Mouse (Mus musculus) heart, adult 2 months (tissue): ENCODE measurements at regions not wholly inside any gene's neighbourhood (a gene's known extent, or its start where the extent isn't known, plus 50 kb on each side); places are given as distances from the start of the nearest gene placed in this dataset.

Experiments
- DNase-seq, 2 experiments: peaks; one replicate each; pipeline ENCODE4 v3.0.0; 2021
- H3K27ac ChIP-seq: fragments of 200-600 bp; 2 replicates; pipeline ENCODE4 v1.8.1; 2022
- H3K27me3 ChIP-seq: fragments of 200-500 bp; 2 replicates; pipeline ENCODE4 v1.6.1; 2012; ENCODE audit warnings: mild to moderate bottlenecking, low read length, inconsistent platforms, mixed read lengths; ENCODE audit not compliant: control insufficient read depth, insufficient read depth
- H3K36me3 ChIP-seq: fragments of 200-500 bp; 2 replicates; pipeline ENCODE4 v1.6.1; 2012; ENCODE audit warnings: low read length, inconsistent platforms; ENCODE audit not compliant: control insufficient read depth, insufficient read depth
- H3K4me1 ChIP-seq: fragments of 200-500 bp; 2 replicates; pipeline ENCODE4 v1.6.1; 2011; ENCODE audit warnings: low read length; ENCODE audit not compliant: control insufficient read depth, insufficient read depth
- H3K4me3 ChIP-seq: fragments of 200-600 bp; 2 replicates; pipeline ENCODE4 v1.8.1; 2022
- H3K79me2 ChIP-seq: fragments of 200-500 bp; replicated peaks from 2 replicates; pipeline ENCODE4 v1.6.1; 2012; ENCODE audit warnings: mild to moderate bottlenecking, inconsistent platforms, low read length, moderate library complexity, mixed read lengths; ENCODE audit not compliant: control insufficient read depth, insufficient read depth
- H3K9ac ChIP-seq: fragments of 200-500 bp; 2 replicates; pipeline ENCODE4 v1.6.1; 2012; ENCODE audit warnings: low read depth, mild to moderate bottlenecking, control low read depth, inconsistent platforms, low read length, mixed read lengths
- CTCF ChIP-seq: fragments of 200-600 bp; IDR thresholded peaks from 2 replicates; pipeline ENCODE4 v1.8.1; 2022; ENCODE audit warnings: antibody characterized with exemption, mild to moderate bottlenecking, moderate library complexity
- EP300 ChIP-seq: fragments of 200-500 bp; IDR thresholded peaks from 2 replicates; pipeline ENCODE4 v1.6.1; 2011; ENCODE audit warnings: low read depth, low read length, control low read depth; ENCODE audit not compliant: insufficient read depth
- POLR2A ChIP-seq: fragments of 200-500 bp; IDR thresholded peaks from 2 replicates; pipeline ENCODE4 v1.6.1; 2011; ENCODE audit warnings: mild to moderate bottlenecking, low read depth, low read length, control low read depth; ENCODE audit not compliant: insufficient read depth
- WGBS: fragments of 180-500 bp; shearing (Covaris S2); methylation state at CpG from one replicate; pipeline ENCODE4 v1.1.7; 2018; 5-methylcytosine and 5-hydroxymethylcytosine counted together
- intact Hi-C: fragments of 180-260 bp; cut with DNase I; formaldehyde crosslinking; loops from one replicate; pipeline ENCODE4 v1.15.1; 2025

DNA sequence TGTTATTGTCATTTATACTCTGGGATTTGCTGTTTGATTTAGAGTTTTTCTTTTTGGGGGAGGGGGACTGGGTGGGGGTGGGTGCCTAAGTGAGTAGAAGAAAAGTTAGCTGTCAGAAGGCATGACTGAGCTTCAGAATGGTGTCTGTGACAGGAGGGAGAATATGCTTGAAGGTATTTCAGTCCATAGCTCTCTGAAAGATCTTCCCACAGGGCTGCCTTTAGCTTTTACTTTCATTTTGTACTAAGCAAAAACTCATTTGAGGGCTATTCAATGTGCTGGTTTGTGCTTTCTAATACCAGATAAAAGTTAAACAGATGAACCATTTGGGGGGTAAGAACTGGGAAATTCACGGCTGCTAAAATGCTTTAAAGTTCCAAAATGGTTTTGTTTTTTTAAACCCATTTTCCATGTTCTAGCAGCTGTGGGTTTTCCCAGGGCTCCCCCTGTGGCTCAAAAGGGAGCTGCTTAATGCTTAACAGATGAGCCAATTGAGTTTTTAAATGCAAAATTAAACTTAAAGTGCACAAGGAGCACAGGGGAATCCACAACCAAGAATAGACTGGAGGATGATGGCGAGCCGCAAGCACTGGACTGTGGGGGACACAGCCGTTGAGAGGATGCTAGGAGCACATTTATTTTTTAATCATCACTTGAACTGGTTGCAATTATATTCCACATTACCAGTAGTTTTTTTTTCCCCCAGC lies 538.5 kb upstream of the Zic4 start:
- Histone ChIP-seq H3K36me3 (no peaks in the 10 kb centered on the region), H3K9ac (no peak overlapping the region), H3K27ac (no peak overlapping the region), H3K27me3 (no peaks in the 10 kb centered on the region), H3K4me3 (no peak overlapping the region), H3K4me1 (no peaks in the 10 kb centered on the region), H3K79me2 (no peaks in the 10 kb centered on the region)
- intact Hi-C loops: no loop called here
- 75% methylated on average over 4 of the region's 4 CpGs for WGBS
- TF ChIP-seq POLR2A (no peak), CTCF (peak; percentile 51)
- DNase-seq: no peak

GRCm38 (mm10) chr9:90827474-90827873 lies 534.7 kb upstream of the Zic4 start:
- H3K79me2 ChIP-seq: no peaks in the 10 kb centered on the region
- WGBS: 77% methylated on average over 3 of the region's 3 CpGs
- intact Hi-C loops: no loop called here

GRCm38 (mm10) chr9:90828701-90829100 lies 533.5 kb upstream of the Zic4 start:
- no peak for DNase-seq
- H3K27ac ChIP-seq: no peak overlapping the region
- no peaks in the 10 kb centered on the region for H3K36me3 ChIP-seq
- H3K4me3 ChIP-seq: no peak overlapping the region
- no peaks in the 10 kb centered on the region for H3K79me2 ChIP-seq
- H3K9ac ChIP-seq: no peak overlapping the region
- no peak for TF ChIP-seq EP300
- no peak for TF ChIP-seq POLR2A
- no peak for TF ChIP-seq CTCF
- intact Hi-C loops: no loop called here
- H3K4me1 ChIP-seq: no peaks in the 10 kb centered on the region
- no peaks in the 10 kb centered on the region for H3K27me3 ChIP-seq
- 54% methylated on average over 5 of the region's 5 CpGs for WGBS

More at GRCm38 (mm10) chr9:90827474-90827873, 534.7 kb upstream of the Zic4 start:
- DNase-seq: no peak
- no peak overlapping the region for H3K4me3 ChIP-seq
- no peaks in the 10 kb centered on the region for H3K36me3 ChIP-seq
- no peak for TF ChIP-seq EP300
- no peak for TF ChIP-seq POLR2A
- TF ChIP-seq CTCF: no peak
- H3K27ac ChIP-seq: no peak overlapping the region
- no peaks in the 10 kb centered on the region for H3K4me1 ChIP-seq
- no peaks in the 10 kb centered on the region for H3K27me3 ChIP-seq
- no peak overlapping the region for H3K9ac ChIP-seq

DNA sequence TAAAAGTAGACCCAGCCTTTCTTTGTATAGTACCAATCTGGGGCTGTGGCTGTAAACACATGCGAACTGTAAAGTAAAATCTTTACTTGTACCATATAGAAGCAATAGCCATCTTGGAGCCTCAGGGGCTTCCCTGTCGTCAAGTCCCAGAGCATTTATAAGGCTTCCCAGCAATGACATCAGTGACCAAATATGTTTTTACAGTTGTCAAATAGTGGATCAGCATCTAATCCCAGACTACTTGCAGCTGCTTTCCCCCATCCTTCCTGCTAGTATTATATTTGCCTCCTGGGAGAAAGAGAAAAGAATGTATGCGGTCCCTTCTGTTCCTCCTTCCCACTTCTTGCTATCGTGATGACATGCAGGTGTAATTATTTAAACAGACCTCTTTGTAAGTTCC lies 531.5 kb upstream of the Zic4 start:
- intact Hi-C loops: no loop called here
- TF ChIP-seq EP300: no peak
- TF ChIP-seq POLR2A: no peak
- TF ChIP-seq CTCF: no peak

GRCm38 (mm10) chr9:90833743-90834539 lies 528.3 kb upstream of the Zic4 start:
- H3K9ac ChIP-seq: no peak overlapping the region
- TF ChIP-seq POLR2A: no peak
- no peak for TF ChIP-seq EP300
- no peak for TF ChIP-seq CTCF
- H3K27ac ChIP-seq: no peak overlapping the region
- no peaks in the 10 kb centered on the region for H3K27me3 ChIP-seq
- H3K4me3 ChIP-seq: no peak overlapping the region
- H3K79me2 ChIP-seq: no peaks in the 10 kb centered on the region
- no peaks in the 10 kb centered on the region for H3K36me3 ChIP-seq
- H3K4me1 ChIP-seq: no peaks in the 10 kb centered on the region
- WGBS: 22% methylated on average over 3 of the region's 3 CpGs
- DNase-seq: no peak
- intact Hi-C loops: no loop called here

More for the DNA sequence above, 531.5 kb upstream of the Zic4 start:
- WGBS: 60% methylated on average over 4 of the region's 4 CpGs
- H3K9ac ChIP-seq: no peak overlapping the region
- no peak overlapping the region for H3K27ac ChIP-seq
- DNase-seq: no peak
- no peak overlapping the region for H3K4me3 ChIP-seq
- H3K4me1 ChIP-seq: no peaks in the 10 kb centered on the region
- H3K27me3 ChIP-seq: no peaks in the 10 kb centered on the region
- H3K36me3 ChIP-seq: no peaks in the 10 kb centered on the region
- H3K79me2 ChIP-seq: no peaks in the 10 kb centered on the region
